Mouse (Mus musculus) stomach, embryonic 16.5 days (tissue): ENCODE measurements around the gene Riox2. TPM values are rescaled to one million over a fixed set of nuclear protein-coding genes. Genes with fewer than 3 reads are reported as not detected.
"Not testable (repeated sequence)": the region's sequence is repeated elsewhere in the genome, so short reads cannot be mapped to it uniquely, and the experiment has no call there.

Experiments
- ATAC-seq: fragments of 200-750 bp; cut with Nextera tagmentation; 2 replicates; pipeline ENCODE4 v1.8.0; 2017; ENCODE audit warnings: moderate number of reproducible peaks, moderate TSS enrichment; ENCODE audit not compliant: insufficient read depth, low FRiP score
- H3K27ac ChIP-seq: fragments of 300-500 bp; sonication (generic); 2 replicates; pipeline ENCODE4 v1.5.1; 2014; ENCODE audit warnings: low read length
- H3K27me3 ChIP-seq: fragments of 300-500 bp; sonication (generic); 2 replicates; pipeline ENCODE4 v1.6.1; 2014; ENCODE audit warnings: low read length, control low read depth, mixed read lengths; ENCODE audit not compliant: control insufficient read depth, insufficient read depth
- H3K36me3 ChIP-seq: fragments of 300-500 bp; sonication (generic); 2 replicates; pipeline ENCODE4 v1.6.1; 2014; ENCODE audit warnings: low read length; ENCODE audit not compliant: control insufficient read depth, insufficient read depth
- H3K4me1 ChIP-seq: fragments of 300-500 bp; sonication (generic); 2 replicates; pipeline ENCODE4 v1.6.1; 2014; ENCODE audit warnings: low read length, control low read depth, mixed read lengths; ENCODE audit not compliant: control insufficient read depth, insufficient read depth
- H3K4me2 ChIP-seq: fragments of 300-500 bp; sonication (generic); 2 replicates; pipeline ENCODE4 v1.6.1; 2014; ENCODE audit warnings: low read depth, low read length, mixed read lengths
- H3K4me3 ChIP-seq: fragments of 300-500 bp; sonication (generic); replicated peaks from 2 replicates; pipeline ENCODE4 v1.5.1; 2014; ENCODE audit warnings: mild to moderate bottlenecking, low read length
- H3K9ac ChIP-seq: fragments of 300-500 bp; sonication (generic); 2 replicates; pipeline ENCODE4 v1.6.1; 2014; ENCODE audit warnings: low read length
- H3K9me3 ChIP-seq: fragments of 300-500 bp; sonication (generic); replicated peaks from 2 replicates; pipeline ENCODE4 v1.6.1; 2016; ENCODE audit warnings: low read length, control low read depth; ENCODE audit not compliant: control insufficient read depth
- WGBS: fragments of 180-500 bp; shearing (Covaris S2); extraction: QIAGEN DNeasy Blood & Tissue Kit; methylation state at CpG from one replicate; pipeline ENCODE4 v1.1.7; 2014; 5-methylcytosine and 5-hydroxymethylcytosine counted together
- polyA plus RNA-seq: library from polyadenylated mRNA; unstranded; fragments of >200 nt; fragmentation: Nextera tagmentation; extraction: Ambion mirVana; gene quantifications from 2 replicates; pipeline ENCODE4 v1.2.1, GENCODE M21; 2015

The Riox2 gene
- polyA plus RNA-seq: 38.6 and 41.5 TPM in 2 replicates

DNA sequence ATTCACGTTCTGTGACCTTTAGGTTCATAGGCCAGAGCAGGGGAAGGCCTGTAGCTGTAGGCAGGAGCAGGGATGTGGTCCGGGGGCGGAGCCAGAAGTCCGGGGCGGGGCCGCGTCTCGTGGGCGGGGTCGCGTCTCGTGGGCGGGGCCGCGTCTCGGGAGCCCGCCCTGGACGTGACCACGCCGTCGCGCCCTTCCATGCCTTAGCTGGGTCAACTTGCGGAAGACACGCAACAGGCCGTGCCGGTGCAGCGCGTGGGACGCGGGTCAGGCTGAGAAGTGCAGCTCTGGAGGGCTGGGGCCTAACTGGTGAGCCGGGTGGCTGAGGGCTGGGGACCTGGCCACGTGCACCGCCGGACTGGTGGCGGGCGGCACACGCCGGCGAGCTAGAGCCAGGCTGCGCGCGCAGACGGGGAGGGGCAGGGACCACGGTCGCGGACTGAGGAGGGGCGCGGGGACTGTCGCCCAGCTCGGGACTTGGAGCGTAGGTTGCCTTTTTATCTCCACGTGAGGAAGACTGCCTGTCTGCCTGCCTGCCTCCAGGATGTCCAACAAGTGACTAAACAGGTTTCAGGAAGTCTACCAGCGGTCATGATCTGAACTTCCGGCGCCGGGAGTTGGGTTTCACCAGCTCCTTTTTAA, at the start of gene Riox2:
Gene Riox2 (plus strand): TSS at position 139 of the 642 bp plus-strand sequence.
- peak; percentile 93 for ATAC-seq
- H3K27me3 ChIP-seq: no peaks in the 10 kb centered on the region
- H3K9ac ChIP-seq: peak within 1 kb of the TSS; percentile 85
- peak within 1 kb of the TSS; percentile 67 for H3K4me2 ChIP-seq
- WGBS: 3% methylated on average over 56 of the region's 56 CpGs
- peaks cover 7% of the 10 kb centered on the region; the same call in 1 of the 2 replicates for H3K4me1 ChIP-seq
- H3K4me3 ChIP-seq: peak within 1 kb of the TSS; percentile 83
- 0 out of 2 replicates have a peak, but pooled peaks cover 4% of the 10 kb centered on the region for H3K36me3 ChIP-seq
- peak within 1 kb of the TSS; percentile 67; the same call in 1 of the 2 replicates for H3K27ac ChIP-seq
- H3K9me3 ChIP-seq: no peaks in the 10 kb centered on the region

DNA sequence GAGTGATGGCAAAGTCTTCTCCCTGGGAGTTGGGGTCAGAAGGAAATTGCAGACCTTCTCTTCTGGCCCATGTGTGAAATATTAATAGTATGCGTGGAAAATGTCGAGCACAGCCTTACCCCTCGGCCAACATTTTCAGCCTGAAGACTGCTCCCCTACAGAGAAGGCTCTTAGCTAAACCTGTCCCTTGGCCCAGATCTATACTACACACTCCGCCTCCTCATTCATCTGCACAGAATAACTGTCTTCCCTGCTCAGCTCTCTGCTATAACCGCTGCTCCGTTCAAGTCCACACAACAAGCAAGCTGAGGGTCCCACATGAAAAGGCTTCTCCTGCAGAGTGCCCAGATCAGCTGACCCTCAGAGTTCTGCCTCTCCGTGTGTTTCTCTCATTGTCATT, 43.6 kb upstream of the Riox2 start:
- Histone ChIP-seq H3K9ac (no peak overlapping the region), H3K4me3 (no peak overlapping the region), H3K4me1 (no peaks in the 10 kb centered on the region), H3K27me3 (no peaks in the 10 kb centered on the region), H3K36me3 (no peaks in the 10 kb centered on the region), H3K9me3 (no peaks in the 10 kb centered on the region), H3K4me2 (no peak overlapping the region), H3K27ac (no peak overlapping the region)
- ATAC-seq: no peak
- WGBS: 73% methylated on average over 7 of the region's 7 CpGs

DNA sequence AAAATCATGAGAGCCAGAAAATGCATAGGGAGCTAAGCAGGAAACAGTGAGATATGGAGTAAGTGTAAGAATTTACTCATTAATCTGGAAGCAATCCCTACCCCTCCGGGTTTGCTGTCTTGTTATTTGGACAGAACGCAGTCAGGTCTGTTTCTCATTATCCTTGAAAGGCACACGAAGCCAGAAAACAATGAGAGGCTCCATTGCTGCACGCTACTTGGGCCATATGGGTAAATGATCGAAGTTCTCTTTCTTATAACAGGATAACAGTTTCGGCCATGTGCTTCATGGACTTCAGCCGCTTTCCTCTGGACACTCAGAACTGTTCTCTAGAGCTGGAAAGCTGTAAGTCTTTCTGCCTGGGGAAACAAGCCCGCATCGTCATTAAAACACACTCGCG, 38.4 kb upstream of the Riox2 start:
- 71% methylated on average over 11 of the region's 11 CpGs for WGBS

GRCm38 (mm10) chr16:59444880-59445559, 26.6 kb upstream of the Riox2 start:
- no peaks in the 10 kb centered on the region for H3K9me3 ChIP-seq
- H3K4me1 ChIP-seq: no peaks in the 10 kb centered on the region
- 82% methylated on average over 7 of the region's 7 CpGs for WGBS
- H3K4me3 ChIP-seq: no peak overlapping the region
- no peaks in the 10 kb centered on the region for H3K27me3 ChIP-seq
- H3K36me3 ChIP-seq: no peaks in the 10 kb centered on the region
- ATAC-seq: no peak
- no peak overlapping the region for H3K9ac ChIP-seq
- no peak overlapping the region for H3K4me2 ChIP-seq
- H3K27ac ChIP-seq: no peak overlapping the region

More for the DNA sequence above, 38.4 kb upstream of the Riox2 start:
- Histone ChIP-seq H3K36me3 (no peaks in the 10 kb centered on the region), H3K9ac (no peak overlapping the region), H3K27me3 (no peaks in the 10 kb centered on the region), H3K4me3 (no peak overlapping the region), H3K4me1 (no peaks in the 10 kb centered on the region), H3K4me2 (no peak overlapping the region), H3K9me3 (no peaks in the 10 kb centered on the region), H3K27ac (no peak overlapping the region)
- ATAC-seq: no peak

- Histone ChIP-seq H3K9me3 (no peaks in the 10 kb centered on the region), H3K4me1 (no peaks in the 10 kb centered on the region), H3K36me3 (no peaks in the 10 kb centered on the region), H3K4me2 (no peak overlapping the region), H3K9ac (no peak overlapping the region), H3K4me3 (no peak overlapping the region), H3K27ac (no peak overlapping the region), H3K27me3 (no peaks in the 10 kb centered on the region)
- ATAC-seq: no peak
- WGBS: 90% methylated on average over 1 of the region's 1 CpGs
Measured at GRCm38 (mm10) chr16:59448181-59448580, 23.4 kb upstream of the Riox2 start.

DNA sequence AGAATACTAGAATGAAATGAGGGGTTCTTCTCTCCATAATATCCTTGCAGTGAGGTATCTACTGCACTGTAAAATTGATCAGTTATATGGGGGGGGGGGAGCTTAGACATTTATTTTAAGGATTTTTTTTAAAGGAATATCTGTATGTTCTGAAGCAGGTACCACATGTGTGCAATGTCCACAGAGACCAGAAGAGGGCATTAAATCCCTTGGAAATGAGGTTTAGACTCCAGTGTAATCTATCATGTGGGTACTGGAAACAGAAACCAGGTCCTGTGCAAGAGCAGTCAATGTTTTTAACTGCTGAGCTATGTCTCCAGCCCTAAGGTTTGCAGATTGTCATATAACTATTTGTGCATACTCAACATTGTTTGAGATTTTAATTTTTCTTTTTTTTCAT, 22.5 kb upstream of the Riox2 start:
- H3K27me3 ChIP-seq: no peaks in the 10 kb centered on the region
- H3K9ac ChIP-seq: no peak overlapping the region
- H3K4me2 ChIP-seq: no peak overlapping the region
- no peaks in the 10 kb centered on the region for H3K9me3 ChIP-seq
- H3K36me3 ChIP-seq: no peaks in the 10 kb centered on the region
- no peak for ATAC-seq
- no peak overlapping the region for H3K27ac ChIP-seq
- no peaks in the 10 kb centered on the region for H3K4me1 ChIP-seq
- H3K4me3 ChIP-seq: no peak overlapping the region

GRCm38 (mm10) chr16:59451813-59452212, 19.8 kb upstream of the Riox2 start:
- ATAC-seq: no peak
- Histone ChIP-seq H3K27me3 (no peaks in the 10 kb centered on the region), H3K4me1 (no peaks in the 10 kb centered on the region), H3K36me3 (no peaks in the 10 kb centered on the region), H3K27ac (no peak overlapping the region), H3K9ac (no peak overlapping the region), H3K4me3 (no peak overlapping the region), H3K9me3 (no peaks in the 10 kb centered on the region), H3K4me2 (no peak overlapping the region)
- WGBS: 87% methylated on average over 5 of the region's 5 CpGs

GRCm38 (mm10) chr16:59459259-59459861, 12.2 kb upstream of the Riox2 start:
- H3K36me3 ChIP-seq, H3K27me3 ChIP-seq, H3K4me2 ChIP-seq, H3K4me1 ChIP-seq, H3K9ac ChIP-seq, H3K9me3 ChIP-seq, H3K4me3 ChIP-seq, H3K27ac ChIP-seq: not testable (repeated sequence)
- WGBS: 74% methylated on average over 4 of the region's 5 CpGs
- ATAC-seq: 0 out of 2 replicates have a peak, but pooled peaks have one; percentile 21

DNA sequence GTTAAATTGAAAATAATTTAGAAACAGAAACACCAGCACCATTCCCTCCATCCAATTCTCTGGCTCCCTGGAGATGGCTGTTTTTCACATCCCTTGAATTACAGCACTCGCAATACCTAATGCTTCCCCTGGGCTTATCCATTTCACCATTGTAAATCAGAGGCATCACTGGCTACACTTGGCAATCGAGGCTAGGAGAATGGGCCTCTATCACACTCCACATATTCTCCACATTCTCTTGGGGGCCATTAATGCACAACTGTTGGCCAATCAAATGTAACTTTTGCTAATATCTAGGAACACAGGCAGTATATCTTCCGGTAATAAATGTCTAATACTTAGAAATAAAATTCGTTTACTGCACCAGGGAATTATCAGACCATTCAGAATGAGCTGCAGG, 8.0 kb upstream of the Riox2 start:
- Histone ChIP-seq H3K4me3 (no peak overlapping the region), H3K4me1 (no peaks in the 10 kb centered on the region), H3K9me3 (no peaks in the 10 kb centered on the region; the same call in 1 of the 2 replicates), H3K36me3 (no peaks in the 10 kb centered on the region), H3K9ac (no peak overlapping the region), H3K4me2 (no peak overlapping the region), H3K27me3 (no peaks in the 10 kb centered on the region), H3K27ac (no peak overlapping the region)
- WGBS: 73% methylated on average over 4 of the region's 4 CpGs
- ATAC-seq: no peak
